Comparison of ENCODE assay signal across 8 mouse cellular contexts in the genomic region with DNA sequence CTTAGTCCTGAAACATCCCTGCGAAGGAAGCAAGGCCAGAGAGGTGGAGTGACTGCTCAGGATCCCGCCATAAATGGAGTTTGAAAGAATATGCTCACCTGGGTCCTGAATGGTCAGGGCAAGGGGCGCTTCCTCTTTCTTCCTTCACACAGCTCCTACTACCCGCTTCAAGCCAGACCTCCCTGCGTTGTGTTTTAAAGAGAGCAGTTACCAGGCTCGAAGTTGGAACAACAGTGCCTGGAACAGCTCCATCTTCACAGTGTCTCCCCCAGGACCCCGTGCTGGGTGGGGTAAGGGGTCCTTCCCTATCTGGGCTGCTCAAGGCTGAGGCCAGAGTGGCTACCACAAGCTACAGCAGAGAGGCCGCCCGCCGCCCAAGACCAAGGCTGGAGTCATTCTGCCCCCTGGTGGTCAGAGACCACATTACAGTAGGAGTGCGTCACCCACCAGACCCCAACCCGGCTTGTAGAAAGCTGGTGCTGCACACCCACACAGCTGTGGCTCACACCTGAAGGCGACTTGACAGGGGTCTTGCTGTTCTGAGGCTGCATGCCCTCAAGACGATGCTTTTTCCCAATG. TPM values are rescaled to one million over a fixed set of nuclear protein-coding genes. Genes with fewer than 3 reads are reported as not detected.
DNase-seq lines count a peak whose midpoint lies in the region; TF ChIP-seq lines count a peak whose summit lies in the region.

No protein-coding gene starts in this region.

- H3K27me3 ChIP-seq in hindbrain, embryonic 10.5 days (ENCODE audit: insufficient read depth, poor library complexity, severe bottlenecking) = peaks cover 60% of the 10 kb centered on the region

- peaks cover 0 to 19% of the 10 kb centered on the region in 2 experiments; a peak in 2 of 4 replicates for H3K4me1 ChIP-seq in ES-E14 (ENCODE audit: control insufficient read depth in 2 of 2, insufficient read depth in 2 of 2, low read length in 2 of 2, poor library complexity in 1 of 2)
- peaks cover 63% of the 10 kb centered on the region for H3K4me1 ChIP-seq in hindbrain, embryonic 10.5 days (replicated peaks)

- H3K4me3 ChIP-seq in ES-E14 (ENCODE audit: insufficient read depth in 1 of 2, low read depth in 1 of 2, low read length in 2 of 2, poor library complexity in 1 of 2, severe bottlenecking in 1 of 2) = no peak overlapping the region
- no peak overlapping the region for H3K4me3 ChIP-seq in hindbrain, embryonic 10.5 days

- no peaks in the 10 kb centered on the region for H3K9me3 ChIP-seq in ES-E14 (ENCODE audit: control insufficient read depth, insufficient read depth, low read depth, low read length)
- peaks cover 24% of the 10 kb centered on the region for H3K9me3 ChIP-seq in hindbrain, embryonic 10.5 days

- in situ Hi-C loops in ES-E14 (cut with MboI; ENCODE audit: low sequenced_read_pairs in 2 of 2, unreplicated experiment in 2 of 2) = loop anchor here (5.0 kb wide), 2 partner anchors 309 to 314 kb away; no protein-coding TSS in a partner anchor

- no peak overlapping the region for H3K27ac ChIP-seq in ES-E14 (ENCODE audit: insufficient read depth, low read depth, low read length, poor library complexity, severe bottlenecking)
- peak overlapping the region; percentile 56; the same call in 1 of the 2 replicates for H3K27ac ChIP-seq in hindbrain, embryonic 10.5 days

- no peaks in the 10 kb centered on the region for H3K36me3 ChIP-seq in ES-E14 (ENCODE audit: control insufficient read depth, insufficient read depth, low read length, poor library complexity, severe bottlenecking)
- no peaks in the 10 kb centered on the region for H3K36me3 ChIP-seq in hindbrain, embryonic 10.5 days

- 34% methylated on average over 14 of the region's 14 CpGs for WGBS in hindbrain, embryonic 10.5 days

- no peak overlapping the region for H3K9ac ChIP-seq in ES-E14 (ENCODE audit: insufficient read depth, low read depth, low read length, poor library complexity, severe bottlenecking)

- no peak for DNase-seq in ES-E14 (ENCODE audit: low read depth, low spot score)
- DNase-seq in cerebellum, adult 11 months = peak; percentile 65
- DNase-seq in forelimb bud, embryonic 11.5 days (ENCODE audit: low read depth, low spot score) = peak; percentile 87
- peak; percentile 87 for DNase-seq in hindbrain, embryonic 10.5 days (ENCODE audit: low spot score)
- peak; percentile 76 to 85 for DNase-seq in layer of hippocampus, postnatal 14 days (ENCODE audit: low spot score in 2 of 2)
- peak; percentile 86 for DNase-seq in lung, postnatal 36 days
- DNase-seq in retina, postnatal 7 days (ENCODE audit: low read depth, low spot score) = peak; percentile 71
- peak; percentile 59 to 80 for DNase-seq in urinary bladder, adult 18-20 months (ENCODE audit: low spot score in 2 of 2)

TF ChIP-seq in ES-E14, 5 proteins besides CTCF, POLR2A, EP300 and RAD21:
- peak; percentile 90 for TF ChIP-seq ZC3H11A (IDR thresholded peaks at IDR 0.05; ENCODE audit: borderline replicate concordance, low read depth, low read length)
- TF ChIP-seq HCFC1 (IDR thresholded peaks at IDR 0.05; ENCODE audit: borderline replicate concordance, insufficient read depth, low read length) = no peak

RNA-seq across cellular contexts. Expression of a gene that starts 5.3 kb away (rescaled TPM):
- 57.9 and 85.6 TPM in 2 replicates for total RNA-seq in ES-E14 (2012; rRNA removed)
- 438 and 682 TPM in 2 replicates for polyA plus RNA-seq in hindbrain, embryonic 10.5 days (2016; fragmentation: Nextera tagmentation; extraction: Ambion mirVana)
- 10 to 100 TPM in 1 of 2 experiments, 1 to 10 TPM in 1; 9.7 to 14.5 TPM for total RNA-seq in layer of hippocampus, postnatal 14 days (2021)

RNA-seq across cellular contexts. Expression of a gene that starts 7.3 kb away (rescaled TPM):
- total RNA-seq in ES-E14 (2012; rRNA removed) = 1.5 and 4.6 TPM in 2 replicates
- 0.39 and 0.58 TPM in 2 replicates for polyA plus RNA-seq in hindbrain, embryonic 10.5 days (2016; fragmentation: Nextera tagmentation; extraction: Ambion mirVana)
- total RNA-seq in layer of hippocampus, postnatal 14 days (2021) = under 1 TPM; 0.21 to 0.36 TPM

RNA-seq across cellular contexts. Expression of a gene that starts 36.8 kb away (rescaled TPM):
- total RNA-seq in ES-E14 (2012; rRNA removed) = 113 and 272 TPM in 2 replicates
- polyA plus RNA-seq in hindbrain, embryonic 10.5 days (2016; fragmentation: Nextera tagmentation; extraction: Ambion mirVana) = 0.92 and 1.5 TPM in 2 replicates
- not detected for total RNA-seq in layer of hippocampus, postnatal 14 days (2021)

Comparison
In these comparisons a context has a peak if more than half of its experiments do, and no peak if none do; other contexts are left out.
1. RNA of a gene that starts 36.8 kb away (total RNA-seq): 113 to 272 TPM in ES-E14; not detected in layer of hippocampus, postnatal 14 days; every median in the first group is over 10 times any median in the second.